Mouse (Mus musculus): ENCODE measurements around the gene Il1r2. TPM values are rescaled to one million over a fixed set of nuclear protein-coding genes. Genes with fewer than 3 reads are reported as not detected.

The Il1r2 gene
- polyA plus RNA-seq, 1 experiment from 2014 or later, result 0.25 TPM

GRCm38 (mm10) chr1:40077328-40077727, 3.4 kb downstream of the Il1r2 start:
- no peak overlapping the region for H3K4me3 ChIP-seq (ENCODE audit: low read depth, low read length)
- H3K9me3 ChIP-seq (ENCODE audit: control insufficient read depth, low read length), result no peaks in the 10 kb centered on the region
- H3K9ac ChIP-seq (ENCODE audit: low read length), result no peak overlapping the region
- H3K36me3 ChIP-seq (ENCODE audit: control insufficient read depth, insufficient read depth, low read length), result no peaks in the 10 kb centered on the region
- no peak overlapping the region for H3K27ac ChIP-seq (ENCODE audit: low read depth, low read length)
- no peaks in the 10 kb centered on the region for H3K4me1 ChIP-seq (replicated peaks; ENCODE audit: control insufficient read depth, insufficient read depth, low read length)
- ATAC-seq (replicated peaks; ENCODE audit: low FRiP score) (no peak), DNase-seq (ENCODE audit: low spot score) (no peak)
- 95% methylated on average over 2 of the region's 2 CpGs for WGBS
- H3K4me2 ChIP-seq (ENCODE audit: low read depth, low read length, severe bottlenecking), result no peak overlapping the region
- H3K27me3 ChIP-seq (ENCODE audit: control insufficient read depth, insufficient read depth, low read length), result no peaks in the 10 kb centered on the region

- Histone ChIP-seq H3K27ac (ENCODE audit: low read depth, low read length) (no peak overlapping the region), H3K4me3 (ENCODE audit: low read depth, low read length) (no peak overlapping the region), H3K9me3 (ENCODE audit: control insufficient read depth, low read length) (no peaks in the 10 kb centered on the region), H3K4me2 (ENCODE audit: low read depth, low read length, severe bottlenecking) (no peak overlapping the region), H3K9ac (ENCODE audit: low read length) (no peak overlapping the region), H3K27me3 (ENCODE audit: control insufficient read depth, insufficient read depth, low read length) (no peaks in the 10 kb centered on the region), H3K4me1 (replicated peaks; ENCODE audit: control insufficient read depth, insufficient read depth, low read length) (no peaks in the 10 kb centered on the region), H3K36me3 (ENCODE audit: control insufficient read depth, insufficient read depth, low read length) (no peaks in the 10 kb centered on the region)
- ATAC-seq (replicated peaks; ENCODE audit: low FRiP score) (no peak), DNase-seq (ENCODE audit: low spot score) (no peak)
- WGBS, result 70% methylated on average over 2 of the region's 2 CpGs
These were observed 7.2 kb downstream of the Il1r2 start for GRCm38 (mm10) chr1:40081041-40081440.

- ATAC-seq (replicated peaks; ENCODE audit: low FRiP score) (no peak), DNase-seq (ENCODE audit: low spot score) (no peak)
- Histone ChIP-seq H3K4me2 (ENCODE audit: low read depth, low read length, severe bottlenecking) (no peak overlapping the region), H3K27ac (ENCODE audit: low read depth, low read length) (no peak overlapping the region), H3K4me1 (replicated peaks; ENCODE audit: control insufficient read depth, insufficient read depth, low read length) (no peaks in the 10 kb centered on the region), H3K27me3 (ENCODE audit: control insufficient read depth, insufficient read depth, low read length) (no peaks in the 10 kb centered on the region), H3K9ac (ENCODE audit: low read length) (no peak overlapping the region), H3K4me3 (ENCODE audit: low read depth, low read length) (no peak overlapping the region), H3K9me3 (ENCODE audit: control insufficient read depth, low read length) (no peaks in the 10 kb centered on the region), H3K36me3 (ENCODE audit: control insufficient read depth, insufficient read depth, low read length) (no peaks in the 10 kb centered on the region)
- WGBS, result 65% methylated on average over 3 of the region's 3 CpGs
These were observed 10.5 kb downstream of the Il1r2 start for GRCm38 (mm10) chr1:40084386-40084785.

GRCm38 (mm10) chr1:40085403-40086182, 11.7 kb downstream of the Il1r2 start:
- no peak overlapping the region for H3K27ac ChIP-seq (ENCODE audit: low read depth, low read length)
- no peaks in the 10 kb centered on the region for H3K27me3 ChIP-seq (ENCODE audit: control insufficient read depth, insufficient read depth, low read length)
- 4% methylated on average over 25 of the region's 25 CpGs for WGBS
- DNase-seq (ENCODE audit: low spot score), result peak; percentile 81
- no peaks in the 10 kb centered on the region for H3K36me3 ChIP-seq (ENCODE audit: control insufficient read depth, insufficient read depth, low read length)
- peak overlapping the region; percentile 43 for H3K4me3 ChIP-seq (ENCODE audit: low read depth, low read length)
- peak overlapping the region; percentile 83 for H3K4me2 ChIP-seq (ENCODE audit: low read depth, low read length, severe bottlenecking)
- peak overlapping the region; percentile 51 for H3K9ac ChIP-seq (ENCODE audit: low read length)
- H3K9me3 ChIP-seq (ENCODE audit: control insufficient read depth, low read length), result no peaks in the 10 kb centered on the region
- peak; percentile 87 for ATAC-seq (replicated peaks; ENCODE audit: low FRiP score)
- H3K4me1 ChIP-seq (replicated peaks; ENCODE audit: control insufficient read depth, insufficient read depth, low read length), result no peaks in the 10 kb centered on the region

GRCm38 (mm10) chr1:40091160-40091559, 17.3 kb downstream of the Il1r2 start:
- H3K9me3 ChIP-seq (ENCODE audit: control insufficient read depth, low read length), result no peaks in the 10 kb centered on the region
- H3K36me3 ChIP-seq (ENCODE audit: control insufficient read depth, insufficient read depth, low read length), result no peaks in the 10 kb centered on the region
- no peak for ATAC-seq (replicated peaks; ENCODE audit: low FRiP score)
- DNase-seq (ENCODE audit: low spot score), result no peak
- H3K27me3 ChIP-seq (ENCODE audit: control insufficient read depth, insufficient read depth, low read length), result no peaks in the 10 kb centered on the region
- no peak overlapping the region for H3K27ac ChIP-seq (ENCODE audit: low read depth, low read length)
- H3K4me1 ChIP-seq (replicated peaks; ENCODE audit: control insufficient read depth, insufficient read depth, low read length), result no peaks in the 10 kb centered on the region
- H3K4me3 ChIP-seq (ENCODE audit: low read depth, low read length), result no peak overlapping the region
- H3K9ac ChIP-seq (ENCODE audit: low read length), result no peak overlapping the region
- no peak overlapping the region for H3K4me2 ChIP-seq (ENCODE audit: low read depth, low read length, severe bottlenecking)
- WGBS, result 89% methylated on average over 9 of the region's 9 CpGs

- Histone ChIP-seq H3K9ac (ENCODE audit: low read length) (no peak overlapping the region), H3K27ac (ENCODE audit: low read depth, low read length) (no peak overlapping the region), H3K4me3 (ENCODE audit: low read depth, low read length) (no peak overlapping the region), H3K9me3 (ENCODE audit: control insufficient read depth, low read length) (no peaks in the 10 kb centered on the region), H3K27me3 (ENCODE audit: control insufficient read depth, insufficient read depth, low read length) (no peaks in the 10 kb centered on the region), H3K4me2 (ENCODE audit: low read depth, low read length, severe bottlenecking) (no peak overlapping the region), H3K36me3 (ENCODE audit: control insufficient read depth, insufficient read depth, low read length) (no peaks in the 10 kb centered on the region), H3K4me1 (replicated peaks; ENCODE audit: control insufficient read depth, insufficient read depth, low read length) (no peaks in the 10 kb centered on the region)
- ATAC-seq (replicated peaks; ENCODE audit: low FRiP score) (no peak), DNase-seq (ENCODE audit: low spot score) (no peak)
- 79% methylated on average over 6 of the region's 6 CpGs for whole genome bisulfite sequencing
These were observed 18.7 kb downstream of the Il1r2 start for GRCm38 (mm10) chr1:40092541-40092940.

GRCm38 (mm10) chr1:40094601-40095304, 20.9 kb downstream of the Il1r2 start:
- WGBS, result 77% methylated on average over 3 of the region's 3 CpGs
- no peak for DNase-seq (ENCODE audit: low spot score)
- H3K27me3 ChIP-seq (ENCODE audit: control insufficient read depth, insufficient read depth, low read length), result no peaks in the 10 kb centered on the region
- H3K9me3 ChIP-seq (ENCODE audit: control insufficient read depth, low read length), result no peaks in the 10 kb centered on the region
- H3K4me1 ChIP-seq (replicated peaks; ENCODE audit: control insufficient read depth, insufficient read depth, low read length), result no peaks in the 10 kb centered on the region
- no peaks in the 10 kb centered on the region for H3K36me3 ChIP-seq (ENCODE audit: control insufficient read depth, insufficient read depth, low read length)
- no peak overlapping the region for H3K9ac ChIP-seq (ENCODE audit: low read length)
- no peak overlapping the region for H3K4me3 ChIP-seq (ENCODE audit: low read depth, low read length)
- H3K4me2 ChIP-seq (ENCODE audit: low read depth, low read length, severe bottlenecking), result no peak overlapping the region
- ATAC-seq (replicated peaks; ENCODE audit: low FRiP score), result no peak
- H3K27ac ChIP-seq (ENCODE audit: low read depth, low read length), result no peak overlapping the region

- Histone ChIP-seq H3K4me1 (replicated peaks; ENCODE audit: control insufficient read depth, insufficient read depth, low read length) (no peaks in the 10 kb centered on the region), H3K9me3 (ENCODE audit: control insufficient read depth, low read length) (no peaks in the 10 kb centered on the region), H3K36me3 (ENCODE audit: control insufficient read depth, insufficient read depth, low read length) (no peaks in the 10 kb centered on the region), H3K4me3 (ENCODE audit: low read depth, low read length) (no peak overlapping the region), H3K27me3 (ENCODE audit: control insufficient read depth, insufficient read depth, low read length) (no peaks in the 10 kb centered on the region), H3K9ac (ENCODE audit: low read length) (no peak overlapping the region), H3K4me2 (ENCODE audit: low read depth, low read length, severe bottlenecking) (no peak overlapping the region), H3K27ac (ENCODE audit: low read depth, low read length) (no peak overlapping the region)
- WGBS, result 22% methylated on average over 1 of the region's 1 CpGs
- DNase-seq (ENCODE audit: low spot score) (no peak), ATAC-seq (replicated peaks; ENCODE audit: low FRiP score) (no peak)
These were observed 21.7 kb downstream of the Il1r2 start for GRCm38 (mm10) chr1:40095585-40095984.
